Mouse (Mus musculus) thymus, adult 18-20 months (tissue): ENCODE data around the gene Gga3.

Experiments used
- DNase-seq, 2 experiments: peaks; one replicate each; pipeline ENCODE4 v3.0.0; 2022; ENCODE audit warnings: mixed read lengths in 2 of 2

The Gga3 gene

GRCm38 (mm10) chr11:115630532-115631504 is 27.0 kb upstream of the Gga3 start:
- peak in 1 of 2 experiments; percentile 52 for DNase-seq

GRCm38 (mm10) chr11:115629734-115630531 is 26.1 kb upstream of the Gga3 start:
- DNase-seq = no peak

- DNase-seq = no peak
Observed at GRCm38 (mm10) chr11:115628465-115629101, 24.7 kb upstream of the Gga3 start.

GRCm38 (mm10) chr11:115627705-115628464 is 24.0 kb upstream of the Gga3 start, which contains the start of gene Slc25a19:
TSS of gene Slc25a19 (minus strand) at chr11:115628295.
- peak; percentile 98 to 99 for DNase-seq

DNA sequence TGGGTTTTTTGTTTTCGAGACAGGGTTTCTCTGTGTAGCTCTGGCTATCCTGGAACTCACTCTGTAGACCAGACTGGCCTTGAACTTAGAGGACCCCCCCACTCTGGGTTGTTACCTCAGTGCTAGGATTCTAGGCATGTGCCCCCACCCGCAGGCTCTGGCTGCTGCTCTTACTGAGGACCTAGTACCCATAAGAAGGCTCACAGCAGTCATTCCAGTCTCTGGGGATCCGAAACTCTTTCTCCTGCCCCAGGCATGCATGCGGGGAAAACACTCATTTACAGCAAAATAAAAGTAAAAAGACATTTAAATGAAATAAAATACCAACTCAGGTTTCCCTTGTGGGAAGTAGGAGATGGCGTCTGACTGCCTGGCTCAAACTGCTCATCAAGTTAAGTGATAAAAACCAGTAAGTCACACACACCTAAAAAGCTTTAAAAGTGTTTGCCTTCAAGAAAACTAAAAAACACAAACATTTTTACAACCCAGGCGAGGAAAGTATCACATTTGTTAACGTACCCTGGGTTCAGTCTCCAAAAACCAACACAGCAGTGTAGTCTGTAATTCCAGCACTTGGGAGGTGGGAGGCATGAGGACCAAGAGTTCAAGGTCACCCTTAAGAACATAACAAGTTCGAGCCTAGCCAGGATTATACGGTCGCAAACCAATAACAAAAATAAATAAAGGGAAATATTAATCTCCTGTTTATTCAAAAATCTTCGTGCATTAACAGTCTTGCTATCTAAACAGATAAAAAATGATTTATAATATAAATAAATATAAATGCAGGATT is 23.2 kb upstream of the Gga3 start:
- no peak for DNase-seq

DNA sequence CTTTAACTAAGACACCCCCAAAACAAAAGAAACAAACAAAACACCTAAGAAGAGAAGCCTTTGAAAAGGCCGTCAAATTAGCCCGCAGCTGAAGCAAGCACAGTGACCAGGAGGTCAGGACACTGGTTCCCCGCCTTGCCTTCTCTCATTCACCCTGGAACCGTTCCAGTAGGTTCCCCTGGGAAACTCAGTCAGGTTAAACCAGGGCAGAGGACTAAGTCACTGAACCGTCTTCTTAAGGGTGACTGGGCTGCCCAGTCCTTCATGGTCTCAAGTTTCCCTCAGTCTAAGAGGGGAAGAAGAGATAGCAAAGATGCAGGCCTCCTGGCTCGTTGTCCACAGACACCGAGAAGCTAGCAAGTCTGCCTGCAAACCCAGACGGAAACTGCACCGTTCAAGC is 22.0 kb upstream of the Gga3 start:
- no peak for DNase-seq

DNA sequence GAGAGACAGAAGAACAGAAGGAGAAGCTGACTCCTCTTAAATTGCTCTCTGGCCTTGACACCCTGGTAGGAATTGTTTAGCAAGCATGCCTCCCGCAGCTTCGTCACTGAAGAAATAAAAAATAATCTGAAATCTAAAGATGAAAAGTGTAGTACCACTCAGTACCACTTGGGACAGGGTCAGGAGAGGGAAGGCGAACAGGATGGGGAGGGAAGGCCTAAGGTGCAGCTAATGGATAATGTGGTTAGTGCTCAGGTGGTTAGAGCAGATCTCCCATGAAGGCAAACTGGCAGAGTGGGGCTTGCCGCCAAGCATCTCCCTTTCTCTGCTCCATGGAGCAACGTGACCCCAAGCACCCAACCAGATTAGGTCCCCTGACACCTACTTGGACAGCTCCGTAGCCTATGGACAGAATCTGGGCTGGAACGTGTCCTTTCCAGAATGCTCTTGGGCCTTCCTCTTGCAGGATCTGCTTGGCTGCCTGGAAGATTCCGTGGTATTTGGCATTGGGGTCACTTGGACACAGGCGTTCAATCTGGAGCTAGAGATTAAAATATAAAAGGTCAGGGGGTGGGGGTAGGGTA is 19.7 kb upstream of the Gga3 start:
- no peak for DNase-seq

DNA sequence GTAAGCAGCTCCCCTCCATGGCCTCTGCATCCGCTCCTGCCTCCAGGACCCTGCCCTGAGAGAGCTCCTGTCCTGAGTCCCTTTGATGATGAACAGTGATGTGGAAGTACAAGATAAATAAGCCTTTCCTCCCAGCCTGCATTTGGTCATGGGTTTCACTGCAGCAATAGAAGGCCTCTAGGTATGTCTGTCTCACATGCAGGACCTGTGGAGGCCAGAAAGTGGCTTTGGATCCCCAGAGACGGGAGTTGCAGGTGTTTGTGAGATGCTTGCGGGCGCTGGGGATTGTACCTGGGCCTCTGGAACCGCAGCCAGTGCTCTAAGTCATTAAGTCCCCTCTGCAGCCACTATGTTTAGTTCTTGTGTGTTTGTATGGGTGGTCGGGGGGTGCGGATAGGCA is 16.1 kb upstream of the Gga3 start:
- DNase-seq = no peak

GRCm38 (mm10) chr11:115618732-115619516 is 15.1 kb upstream of the Gga3 start:
- DNase-seq = no peak

GRCm38 (mm10) chr11:115618001-115618400 is 14.2 kb upstream of the Gga3 start:
- DNase-seq = no peak

- no peak for DNase-seq
Observed at GRCm38 (mm10) chr11:115616893-115617292, 13.0 kb upstream of the Gga3 start.

- DNase-seq = no peak
Observed at GRCm38 (mm10) chr11:115616371-115616770, 12.5 kb upstream of the Gga3 start.

GRCm38 (mm10) chr11:115615875-115616274 is 12.0 kb upstream of the Gga3 start:
- DNase-seq = no peak

GRCm38 (mm10) chr11:115615108-115615825 is 11.4 kb upstream of the Gga3 start:
- DNase-seq = no peak

DNA sequence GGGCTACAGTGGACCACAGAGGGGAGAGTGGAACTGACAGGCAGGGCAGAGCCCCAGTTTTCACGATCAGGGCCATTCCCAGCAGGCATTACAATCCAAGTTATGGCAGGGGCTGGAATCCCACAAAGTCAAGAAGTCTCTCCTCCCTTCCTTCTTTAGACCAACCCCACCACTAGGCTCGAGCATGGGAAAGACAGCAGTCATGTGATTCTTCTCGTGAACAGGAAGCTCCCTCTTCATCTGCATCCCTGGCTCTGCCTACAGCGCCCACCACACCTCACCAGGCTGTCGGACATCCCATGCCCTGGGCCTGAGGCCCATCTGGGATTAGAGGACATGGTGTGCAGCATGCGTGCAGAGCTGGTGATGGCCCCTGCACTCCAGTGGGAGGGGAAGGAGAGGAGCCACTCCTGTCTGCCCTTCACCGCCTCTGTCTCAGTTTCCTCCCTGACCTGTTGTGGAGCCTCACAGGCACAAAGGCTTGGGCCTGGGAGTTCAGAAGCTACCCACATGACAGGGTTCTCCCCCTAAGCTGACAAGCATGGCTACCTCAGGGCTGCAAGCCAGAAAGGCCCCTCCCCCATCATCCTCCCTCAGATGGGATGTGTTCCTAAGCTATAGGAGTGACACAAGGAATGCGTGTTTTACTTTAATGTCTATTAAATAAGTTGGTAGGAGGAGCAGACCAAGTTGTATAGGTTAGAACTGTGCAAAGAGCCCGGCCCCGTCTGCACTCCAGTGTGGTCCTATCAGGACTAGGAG is 10.7 kb upstream of the Gga3 start:
- no peak for DNase-seq

DNA sequence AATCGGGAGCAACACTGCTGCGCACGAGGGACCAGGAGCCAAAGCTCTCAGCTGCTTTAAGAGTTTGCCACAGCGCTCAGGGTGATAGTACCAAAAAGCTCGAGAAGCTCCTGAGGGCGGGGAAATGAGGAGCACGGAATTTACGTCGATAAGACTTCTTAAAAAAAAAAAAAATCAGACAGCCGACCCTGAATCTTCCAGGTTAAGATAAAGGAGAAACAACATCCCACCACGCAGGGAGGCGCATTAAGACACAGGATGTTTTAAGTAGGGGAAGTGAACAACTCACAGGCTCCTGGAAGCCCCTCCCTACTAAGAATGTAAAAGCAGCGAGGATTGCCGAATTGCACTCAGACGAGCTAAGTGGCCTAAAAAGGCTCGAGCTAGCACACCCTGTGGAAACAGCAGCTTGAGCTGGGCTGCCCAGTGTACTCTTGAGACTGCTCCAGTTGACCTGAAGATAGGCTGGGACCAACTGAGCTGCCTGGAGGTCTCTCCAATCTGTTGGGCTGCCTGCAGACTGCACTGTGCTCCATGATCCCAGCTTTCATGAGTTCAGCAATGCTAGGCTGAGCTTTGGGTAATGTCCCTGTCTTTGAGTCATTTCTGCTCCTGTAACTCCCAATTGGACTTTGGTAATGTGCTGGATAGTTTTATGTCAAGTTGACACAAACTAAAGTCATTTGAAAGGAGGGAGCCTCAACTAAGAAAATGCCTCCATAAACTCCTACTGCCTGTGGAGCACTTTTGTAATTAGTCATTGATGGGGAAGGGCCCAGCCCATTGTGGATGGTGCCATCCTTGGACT is 9.5 kb upstream of the Gga3 start:
- peak in 1 of 2 experiments; percentile 52 for DNase-seq

- DNase-seq = peak; percentile 90 to 95
Observed at GRCm38 (mm10) chr11:115612410-115613137, 8.7 kb upstream of the Gga3 start, which contains the start of gene Mif4gd. TSS of gene Mif4gd (minus strand) at chr11:115612969.
